Mouse (Mus musculus) cerebellum, adult 9-11 months (tissue): ENCODE measurements around the gene Ppox.
"Not testable (repeated sequence)": the region's sequence is repeated elsewhere in the genome, so short reads cannot be mapped to it uniquely, and the experiment has no call there.

Experiments used
- DNase-seq: peaks from one replicate; pipeline ENCODE4 v3.0.0; 2022

The Ppox gene

GRCm38 (mm10) chr1:171263666-171264461 lies 17.1 kb downstream of the Ppox start:
- no peak for DNase-seq

GRCm38 (mm10) chr1:171263185-171263611 lies 17.8 kb downstream of the Ppox start:
- DNase-seq, result no peak

GRCm38 (mm10) chr1:171262594-171263130 lies 18.3 kb downstream of the Ppox start:
- DNase-seq, result no peak

GRCm38 (mm10) chr1:171260316-171260715 lies 20.7 kb downstream of the Ppox start:
- DNase-seq, result no peak

- DNase-seq, result no peak
Observed at GRCm38 (mm10) chr1:171258921-171259320, 22.1 kb downstream of the Ppox start.

GRCm38 (mm10) chr1:171257781-171258180 lies 23.2 kb downstream of the Ppox start:
- DNase-seq, result no peak

- DNase-seq, result peak; percentile 55
Observed at GRCm38 (mm10) chr1:171256937-171257548, 23.9 kb downstream of the Ppox start.

- DNase-seq, result no peak
Observed at GRCm38 (mm10) chr1:171256095-171256818, 24.7 kb downstream of the Ppox start.

GRCm38 (mm10) chr1:171252415-171252814 lies 28.6 kb downstream of the Ppox start:
- DNase-seq, result no peak

- DNase-seq, result no peak
Observed at GRCm38 (mm10) chr1:171251594-171252324, 29.2 kb downstream of the Ppox start.

- DNase-seq, result no peak
Observed at GRCm38 (mm10) chr1:171250680-171251593, 30.0 kb downstream of the Ppox start, which contains the start of gene Ndufs2. Ndufs2 (minus strand) TSS chr1:171251388.

GRCm38 (mm10) chr1:171249913-171250600 lies 30.9 kb downstream of the Ppox start, which contains the start of gene Adamts4:
Adamts4 (plus strand) TSS chr1:171250421.
- no peak for DNase-seq

GRCm38 (mm10) chr1:171248386-171249226 lies 32.4 kb downstream of the Ppox start:
- DNase-seq, result peak; percentile 57

- DNase-seq, result peak; percentile 52
Observed at GRCm38 (mm10) chr1:171247916-171248315, 33.1 kb downstream of the Ppox start.

GRCm38 (mm10) chr1:171247453-171247841 lies 33.5 kb downstream of the Ppox start:
- no peak for DNase-seq

- peak; percentile 98 for DNase-seq
Observed at GRCm38 (mm10) chr1:171246709-171247452, 34.1 kb downstream of the Ppox start.

- DNase-seq, result no peak
Observed at GRCm38 (mm10) chr1:171245353-171245752, 35.6 kb downstream of the Ppox start.

- DNase-seq, result not testable (repeated sequence)
Observed at GRCm38 (mm10) chr1:171241952-171242351, 39.0 kb downstream of the Ppox start.

GRCm38 (mm10) chr1:171240911-171241310 lies 40.1 kb downstream of the Ppox start:
- no peak for DNase-seq
